Mouse (Mus musculus): ENCODE data around the gene Slc34a3. TPM values are rescaled to one million over a fixed set of nuclear protein-coding genes. Genes with fewer than 3 reads are reported as not detected.

Gene Slc34a3
- total RNA-seq (2021), result not detected
- long read RNA-seq, experiment 1, result 0 reads
- long read RNA-seq, experiment 2, partial matches to known transcripts, result 1 of 1 reads
- long read RNA-seq, experiment 2, other reads (novel, unspliced or antisense), result 0 of 1 reads

- DNase-seq (ENCODE audit: extremely low spot score in 1 of 2, low spot score in 2 of 2), result no peak
- Histone ChIP-seq H3K4me3 (no peak within 1 kb of the TSS), H3K27ac (no peak within 1 kb of the TSS)
- intact Hi-C loops (cut with DNase I), result no loop called here
- TF ChIP-seq CTCF (IDR thresholded peaks at IDR 0.05), result no peak
Observed at GRCm38 (mm10) chr2:25234050-25234449, at the start of gene Slc34a3. TSS of gene Slc34a3 (minus strand) at chr2:25234364.

DNA sequence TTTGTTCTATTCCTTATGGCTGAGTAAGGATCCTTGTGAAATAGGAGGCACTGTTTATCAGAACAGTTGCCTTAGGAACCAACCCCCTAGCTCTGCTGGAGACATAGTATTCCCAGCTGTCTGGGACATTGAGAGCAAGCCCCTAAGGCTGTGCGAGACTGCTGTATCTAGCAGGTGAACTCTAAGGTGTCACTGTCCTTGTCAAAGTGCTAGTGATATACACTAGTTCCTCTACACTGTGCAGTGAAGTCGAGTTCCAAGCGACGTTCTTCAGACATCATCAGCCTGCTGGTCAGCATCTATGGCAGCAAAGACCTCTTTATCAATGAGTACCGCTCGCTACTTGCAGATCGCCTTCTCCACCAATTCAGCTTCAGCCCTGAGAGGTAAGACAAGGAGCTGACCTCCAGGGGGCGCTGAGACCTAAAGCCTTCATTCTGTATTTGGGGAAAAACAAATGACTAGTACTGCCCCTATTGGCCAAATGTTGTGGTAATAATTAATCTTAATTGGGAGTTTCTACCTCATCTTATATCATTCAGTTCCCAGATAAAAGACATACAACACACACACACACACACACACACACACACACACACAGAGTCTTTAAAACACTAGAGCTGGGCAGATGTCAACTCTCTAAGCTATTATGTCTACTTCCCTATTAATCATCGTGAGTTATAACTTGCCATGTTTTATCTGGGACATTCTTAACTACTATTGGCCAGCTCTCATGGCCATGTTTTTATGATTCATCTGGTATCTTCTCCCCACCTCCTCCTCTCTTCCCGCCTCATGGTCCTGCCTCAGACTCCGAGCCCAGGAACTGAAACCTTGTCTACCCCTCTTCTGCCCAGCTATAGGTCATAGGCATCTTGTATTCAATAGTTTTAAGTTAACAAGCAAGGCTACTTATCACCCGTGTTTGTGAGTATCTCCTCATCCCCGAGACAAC is 45.0 kb upstream of the Slc34a3 start:
- intact Hi-C loops (cut with DNase I), result loop anchor here (1.0 kb wide), 1 partner anchor 49 kb away; no protein-coding TSS in a partner anchor
- Histone ChIP-seq H3K27ac (no peak overlapping the region), H3K4me3 (no peak overlapping the region)
- peak; percentile 84 for TF ChIP-seq CTCF (IDR thresholded peaks at IDR 0.05)
- peak; percentile 73 for DNase-seq (ENCODE audit: extremely low spot score in 1 of 2, low spot score in 2 of 2)

DNA sequence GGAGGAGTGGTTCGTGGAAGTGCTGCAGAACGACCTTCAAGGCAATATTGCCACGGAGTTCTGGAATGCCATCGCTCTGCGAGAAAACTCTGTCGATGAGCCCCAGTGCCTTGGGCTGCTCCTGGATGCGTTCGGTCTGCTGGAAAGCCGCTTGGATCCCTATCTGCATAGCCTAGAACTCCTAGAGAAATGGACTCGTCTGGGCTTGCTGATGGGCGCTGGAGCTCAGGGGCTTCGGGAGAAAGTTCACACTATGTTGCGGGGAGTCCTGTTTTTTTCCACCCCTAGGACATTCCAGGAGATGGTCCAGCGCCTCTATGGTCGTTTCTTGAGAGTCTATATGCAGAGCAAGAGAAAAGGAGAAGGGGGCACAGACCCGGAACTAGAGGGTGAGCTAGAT is 38.8 kb upstream of the Slc34a3 start:
- no peak for TF ChIP-seq CTCF (IDR thresholded peaks at IDR 0.05)
- DNase-seq (ENCODE audit: extremely low spot score in 1 of 2, low spot score in 2 of 2), result no peak
- intact Hi-C loops (cut with DNase I), result loop anchor here (2.0 kb wide), 1 partner anchor 60 kb away; the partner anchor contains the start of gene Man1b1
- peak overlapping the region; percentile 89 for H3K27ac ChIP-seq
- H3K4me3 ChIP-seq, result peak overlapping the region; percentile 91

- H3K4me3 ChIP-seq, result peak overlapping the region; percentile 91
- intact Hi-C loops (cut with DNase I), result loop anchor here (1.0 to 2.0 kb wide), 2 partner anchors 17 to 60 kb away; partner anchors contain the start of genes Man1b1 and Tmem203
- TF ChIP-seq CTCF (IDR thresholded peaks at IDR 0.05), result no peak
- DNase-seq (ENCODE audit: extremely low spot score in 1 of 2, low spot score in 2 of 2), result no peak
- H3K27ac ChIP-seq, result peak overlapping the region; percentile 89
Observed at GRCm38 (mm10) chr2:25272515-25272914, 38.4 kb upstream of the Slc34a3 start.

DNA sequence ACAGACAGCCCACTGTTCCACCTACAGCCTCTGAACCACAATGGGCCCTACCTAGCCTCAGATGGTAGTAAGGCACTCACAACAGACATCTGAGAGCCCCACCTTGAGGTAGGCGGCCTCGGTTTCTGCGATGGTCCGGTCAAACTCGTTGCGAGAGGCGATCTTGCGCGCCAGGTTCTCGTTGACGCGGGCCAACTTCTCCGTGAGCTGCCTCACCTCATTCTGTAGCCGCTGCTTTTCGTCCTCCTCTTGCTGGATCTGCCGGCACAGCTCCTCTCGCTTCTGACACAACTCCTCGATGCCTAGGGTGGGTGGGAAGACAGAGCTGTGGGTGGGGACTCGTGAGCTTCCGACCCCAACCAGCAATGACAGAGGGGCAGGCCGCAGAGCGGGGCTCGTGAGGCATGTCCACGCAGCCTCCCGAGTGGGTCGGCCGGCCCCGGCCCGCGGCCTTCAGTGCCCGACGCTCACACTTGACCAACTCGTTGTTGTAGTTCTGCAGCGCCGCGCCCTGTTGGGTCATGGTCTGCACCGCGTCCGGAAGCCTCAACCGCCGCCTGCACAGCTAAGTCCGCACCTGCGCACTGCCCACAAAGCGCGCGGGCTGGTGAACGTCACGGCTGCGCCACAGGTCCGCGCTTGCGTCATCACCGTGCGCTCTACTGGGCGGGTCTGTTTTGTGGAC is 37.8 kb upstream of the Slc34a3 start, which contains the start of the genes Ssna1 and Anapc2:
TSS of gene Ssna1 (minus strand) at position 612 of the 685 bp plus-strand sequence.
TSS of gene Anapc2 (plus strand) at position 652 of the 685 bp plus-strand sequence.
- H3K27ac ChIP-seq, result peak within 1 kb of the TSS; percentile 89
- TF ChIP-seq CTCF (IDR thresholded peaks at IDR 0.05), result peak; percentile 33
- intact Hi-C loops (cut with DNase I), result loop anchor here (1.0 to 2.0 kb wide), 2 partner anchors 17 to 61 kb away; partner anchors contain the start of genes Man1b1 and Tmem203
- peak; percentile 98 to 99 for DNase-seq (ENCODE audit: extremely low spot score in 1 of 2, low spot score in 2 of 2)
- peak within 1 kb of the TSS; percentile 91 for H3K4me3 ChIP-seq

DNA sequence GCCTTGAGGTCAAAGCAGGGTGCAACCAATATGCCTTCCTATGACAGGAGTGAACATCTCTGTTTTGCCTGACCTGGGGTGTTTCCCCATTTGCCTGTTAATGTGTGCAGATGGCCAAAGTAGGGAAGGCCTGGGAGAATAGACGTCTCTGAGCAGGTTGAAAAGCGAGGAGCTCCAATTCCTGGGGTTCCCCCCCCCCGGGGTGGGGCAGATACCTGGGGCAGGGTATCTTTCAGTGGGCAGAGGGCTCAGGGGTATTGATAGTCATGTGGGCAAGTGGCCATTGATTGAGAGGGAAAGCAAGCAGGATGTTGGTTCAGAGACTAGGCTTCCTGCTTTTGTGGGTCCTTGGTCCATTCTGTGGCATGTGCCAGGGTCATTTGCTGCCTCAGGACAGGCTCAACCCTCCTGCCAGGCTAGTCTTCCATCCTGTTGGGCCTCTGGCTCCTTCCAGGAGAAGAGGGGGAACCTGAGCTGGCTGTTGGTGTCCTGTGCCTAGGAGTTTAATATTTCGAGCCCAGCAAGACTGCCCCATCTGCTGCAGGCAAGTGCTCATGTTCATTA is 33.7 kb upstream of the Slc34a3 start:
- H3K27ac ChIP-seq, result peak overlapping the region; percentile 85
- H3K4me3 ChIP-seq, result no peak overlapping the region
- TF ChIP-seq CTCF (IDR thresholded peaks at IDR 0.05), result no peak
- intact Hi-C loops (cut with DNase I), result no loop called here
- no peak for DNase-seq (ENCODE audit: extremely low spot score in 1 of 2, low spot score in 2 of 2)

DNA sequence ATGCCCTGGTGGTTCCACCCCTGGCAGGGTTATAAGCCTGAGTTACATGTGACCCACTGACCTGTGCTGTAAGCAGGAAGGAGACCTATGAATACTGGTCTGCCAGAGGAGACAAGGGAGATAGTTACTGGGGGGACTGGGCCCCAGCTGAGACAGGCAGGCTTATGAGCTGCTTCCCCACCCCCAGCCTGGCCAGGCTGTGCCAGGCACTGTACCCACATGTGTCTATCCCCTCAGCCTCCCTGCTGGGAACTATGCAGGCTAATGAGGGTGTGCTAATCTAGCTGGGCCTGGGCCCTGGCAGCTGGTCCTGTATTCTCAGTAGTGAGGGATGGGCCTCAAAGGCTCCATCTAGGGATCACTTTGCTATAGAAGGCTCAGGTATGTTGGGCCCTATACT is 33.1 kb upstream of the Slc34a3 start:
- peak overlapping the region; percentile 85 for H3K27ac ChIP-seq
- intact Hi-C loops (cut with DNase I), result no loop called here
- H3K4me3 ChIP-seq, result no peak overlapping the region
- DNase-seq (ENCODE audit: extremely low spot score in 1 of 2, low spot score in 2 of 2), result no peak
- TF ChIP-seq CTCF (IDR thresholded peaks at IDR 0.05), result no peak

DNA sequence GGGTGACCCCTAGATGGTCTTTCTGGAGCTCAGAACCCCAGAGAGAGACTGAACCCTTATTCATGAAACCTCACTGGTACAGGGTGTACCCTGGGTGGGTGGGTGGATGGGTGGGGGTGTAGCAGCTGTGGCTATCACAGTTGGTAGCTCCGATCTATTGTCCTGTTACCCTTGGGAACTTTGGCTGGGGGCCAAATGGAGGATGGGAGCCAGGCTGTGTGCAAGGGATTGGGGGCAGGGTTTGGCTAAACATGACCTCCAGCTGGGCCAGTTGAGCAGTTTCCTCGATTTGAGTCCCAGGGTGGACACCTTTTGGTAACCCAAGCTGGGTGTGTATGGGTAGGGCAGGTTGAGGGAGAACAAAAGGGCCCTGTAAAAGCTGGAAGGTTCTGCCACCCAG is 32.6 kb upstream of the Slc34a3 start:
- intact Hi-C loops (cut with DNase I), result no loop called here
- DNase-seq (ENCODE audit: extremely low spot score in 1 of 2, low spot score in 2 of 2), result peak in 1 of 2 experiments; percentile 28
- TF ChIP-seq CTCF (IDR thresholded peaks at IDR 0.05), result no peak
- Histone ChIP-seq H3K27ac (peak overlapping the region; percentile 85), H3K4me3 (peak overlapping the region; percentile 86)

- H3K4me3 ChIP-seq, result peak overlapping the region; percentile 86
- peak overlapping the region; percentile 85 for H3K27ac ChIP-seq
- no peak for TF ChIP-seq CTCF (IDR thresholded peaks at IDR 0.05)
- intact Hi-C loops (cut with DNase I), result no loop called here
- DNase-seq (ENCODE audit: extremely low spot score in 1 of 2, low spot score in 2 of 2), result peak in 1 of 2 experiments; percentile 13
Observed at GRCm38 (mm10) chr2:25265897-25266656, 31.9 kb upstream of the Slc34a3 start.

- DNase-seq (ENCODE audit: extremely low spot score in 1 of 2, low spot score in 2 of 2), result peak in 1 of 2 experiments; percentile 11
- Histone ChIP-seq H3K4me3 (peak overlapping the region; percentile 86), H3K27ac (peak overlapping the region; percentile 85)
- intact Hi-C loops (cut with DNase I), result no loop called here
- no peak for TF ChIP-seq CTCF (IDR thresholded peaks at IDR 0.05)
Observed at GRCm38 (mm10) chr2:25264851-25265250, 30.7 kb upstream of the Slc34a3 start.

GRCm38 (mm10) chr2:25264286-25264660 is 30.1 kb upstream of the Slc34a3 start:
- intact Hi-C loops (cut with DNase I), result no loop called here

More at GRCm38 (mm10) chr2:25264286-25264660, 30.1 kb upstream of the Slc34a3 start:
- DNase-seq (ENCODE audit: extremely low spot score in 1 of 2, low spot score in 2 of 2), result no peak
- H3K4me3 ChIP-seq, result peak overlapping the region; percentile 86
- peak overlapping the region; percentile 85 for H3K27ac ChIP-seq
- no peak for TF ChIP-seq CTCF (IDR thresholded peaks at IDR 0.05)
